Mouse (Mus musculus) heart, embryonic 16.5 days (tissue): ENCODE measurements around the gene 1810010D01Rik. TPM values are rescaled to one million over a fixed set of nuclear protein-coding genes. Genes with fewer than 3 reads are reported as not detected.

Source experiments
- ATAC-seq: fragments of 200-750 bp; cut with Nextera tagmentation; replicated peaks from 2 replicates; pipeline ENCODE4 v1.8.0; 2017; ENCODE audit warnings: moderate number of reproducible peaks; ENCODE audit not compliant: insufficient read depth, low FRiP score; ENCODE audit errors: extremely low read depth
- H3K27ac ChIP-seq: fragments of 300-500 bp; sonication (generic); 2 replicates; pipeline ENCODE4 v1.5.1; 2014; ENCODE audit warnings: mild to moderate bottlenecking, low read length, control low read depth, moderate library complexity
- H3K27me3 ChIP-seq: fragments of 300-500 bp; sonication (generic); 2 replicates; pipeline ENCODE4 v1.6.1; 2014; ENCODE audit warnings: low read length, mixed read lengths; ENCODE audit not compliant: control insufficient read depth, insufficient read depth
- H3K36me3 ChIP-seq: fragments of 300-500 bp; sonication (generic); 2 replicates; pipeline ENCODE4 v1.6.1; 2014; ENCODE audit not compliant: control insufficient read depth, insufficient read depth
- H3K4me1 ChIP-seq: fragments of 300-500 bp; sonication (generic); 2 replicates; pipeline ENCODE4 v1.6.1; 2014; ENCODE audit warnings: low read length, mixed read lengths; ENCODE audit not compliant: control insufficient read depth, insufficient read depth
- H3K4me2 ChIP-seq: fragments of 300-500 bp; sonication (generic); 2 replicates; pipeline ENCODE4 v1.6.1; 2014; ENCODE audit warnings: low read depth, mild to moderate bottlenecking, control low read depth, low read length
- H3K4me3 ChIP-seq: fragments of 300-500 bp; sonication (generic); 2 replicates; pipeline ENCODE4 v1.5.1; 2014; ENCODE audit warnings: mild to moderate bottlenecking, control low read depth, low read length
- H3K9ac ChIP-seq: fragments of 300-500 bp; sonication (generic); 2 replicates; pipeline ENCODE4 v1.6.1; 2014; ENCODE audit warnings: low read length, control low read depth
- H3K9me3 ChIP-seq: fragments of 300-500 bp; sonication (generic); replicated peaks from 2 replicates; pipeline ENCODE4 v1.6.1; 2016; ENCODE audit warnings: low read length; ENCODE audit not compliant: control insufficient read depth
- WGBS: fragments of 180-500 bp; shearing (Covaris S2); extraction: QIAGEN DNeasy Blood & Tissue Kit; methylation state at CpG from one replicate; pipeline ENCODE4 v1.1.7; 2014; 5-methylcytosine and 5-hydroxymethylcytosine counted together
- polyA plus RNA-seq: library from polyadenylated mRNA; unstranded; fragments of >200 nt; fragmentation: Nextera tagmentation; extraction: Ambion mirVana; gene quantifications from 2 replicates; pipeline ENCODE4 v1.2.1, GENCODE M21; 2015

Gene 1810010D01Rik
- polyA plus RNA-seq, 1 experiment from 2014 or later: not detected

DNA sequence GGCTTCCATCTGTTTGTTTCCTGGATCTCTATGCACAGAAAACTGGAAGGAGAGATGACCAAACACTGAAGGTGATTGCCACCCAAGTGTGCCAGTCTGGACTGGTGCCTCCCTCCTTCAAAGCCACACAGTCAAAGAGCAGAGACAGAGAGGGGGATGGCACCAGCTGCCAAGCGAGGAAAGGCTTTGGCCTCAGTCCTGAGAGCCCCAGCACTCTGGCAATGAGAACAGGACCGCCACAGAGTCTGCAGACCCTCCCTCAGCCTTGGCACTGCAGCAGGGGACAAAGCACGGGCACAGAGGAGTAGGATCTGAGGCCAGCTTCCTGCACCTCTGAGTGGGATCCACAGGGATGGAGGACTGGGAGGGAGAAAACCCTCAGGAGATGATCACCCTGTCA, 38.2 kb downstream of the 1810010D01Rik start:
- H3K27me3 ChIP-seq: no peaks in the 10 kb centered on the region
- H3K36me3 ChIP-seq: no peaks in the 10 kb centered on the region
- no peak overlapping the region for H3K4me3 ChIP-seq
- H3K4me2 ChIP-seq: no peak overlapping the region
- ATAC-seq: no peak
- H3K27ac ChIP-seq: no peak overlapping the region
- H3K9me3 ChIP-seq: no peaks in the 10 kb centered on the region
- 68% methylated on average over 3 of the region's 3 CpGs for WGBS
- no peak overlapping the region for H3K9ac ChIP-seq
- H3K4me1 ChIP-seq: no peaks in the 10 kb centered on the region

DNA sequence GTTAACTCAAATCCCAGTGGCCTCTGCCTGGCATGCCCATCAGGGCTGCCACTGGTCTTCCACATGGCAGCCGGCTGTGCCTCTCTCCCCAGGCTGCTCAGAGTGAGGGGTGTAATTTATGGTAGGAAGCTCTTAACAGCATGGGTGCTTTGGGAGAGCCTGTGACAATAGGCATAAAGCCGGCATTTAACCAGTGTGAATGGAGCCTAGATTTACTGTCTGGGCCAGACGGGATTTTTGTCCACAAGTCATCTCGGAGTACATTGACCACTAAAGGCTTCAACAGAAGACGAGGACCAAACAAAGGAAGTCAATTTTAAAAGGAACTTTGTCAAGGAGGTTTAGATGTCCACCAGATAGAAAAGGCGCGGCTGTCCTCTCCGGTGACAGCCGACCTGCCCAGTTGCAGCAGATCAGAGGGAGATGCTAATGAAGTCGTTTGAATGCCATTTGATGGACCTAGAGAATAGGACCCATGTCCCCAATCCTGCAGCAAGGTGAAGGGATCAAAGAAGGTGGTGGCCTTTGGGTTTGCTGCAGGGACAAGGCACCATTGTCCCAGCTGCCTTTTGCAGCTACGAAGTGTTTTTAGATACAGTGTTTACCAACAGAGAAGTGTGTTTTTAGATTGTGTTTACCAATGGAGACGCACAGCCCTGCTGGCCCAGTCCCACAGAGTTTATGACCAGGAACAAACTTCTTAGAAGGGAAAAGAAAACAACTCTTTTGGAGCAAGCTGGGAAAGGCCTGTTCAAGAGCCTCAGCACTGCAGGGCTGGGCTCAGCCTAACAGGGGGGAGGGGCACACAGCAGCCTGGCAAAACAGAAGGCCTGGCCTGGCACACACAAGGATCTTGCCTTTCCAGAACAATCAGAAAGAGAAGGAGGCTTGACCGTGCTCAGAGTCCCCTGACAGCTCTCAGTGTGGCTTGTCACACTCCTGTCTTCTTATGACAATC, 48.4 kb downstream of the 1810010D01Rik start:
- no peaks in the 10 kb centered on the region for H3K36me3 ChIP-seq
- H3K9ac ChIP-seq: no peak overlapping the region; the same call in 1 of the 2 replicates
- no peak overlapping the region for H3K4me2 ChIP-seq
- peaks cover 5% of the 10 kb centered on the region for H3K4me1 ChIP-seq
- 63% methylated on average over 13 of the region's 13 CpGs for WGBS
- no peak overlapping the region for H3K27ac ChIP-seq
- ATAC-seq: peak; percentile 67; the same call in 1 of the 2 replicates
- H3K4me3 ChIP-seq: no peak overlapping the region
- no peaks in the 10 kb centered on the region for H3K27me3 ChIP-seq
- H3K9me3 ChIP-seq: no peaks in the 10 kb centered on the region

Other genes with a start within 250 kb of the 1810010D01Rik start
- 5.4 and 5.5 TPM in 2 replicates for gene Tpcn2, start 75.9 kb upstream of the 1810010D01Rik start, polyA plus RNA-seq
- 1.6 and 2.2 TPM in 2 replicates for gene Mrgprf, start 92.7 kb upstream of the 1810010D01Rik start, polyA plus RNA-seq
- gene Mrgprd, start 106.7 kb upstream of the 1810010D01Rik start, polyA plus RNA-seq: not detected in 2 replicates